Mouse (Mus musculus): Measurements from ENCODE around the gene Fbxw8. TPM values are rescaled to one million over a fixed set of nuclear protein-coding genes. Genes with fewer than 3 reads are reported as not detected.

The Fbxw8 gene
- polyA plus RNA-seq (2014; fragmentation: Illumina TruSeq; extraction: RNeasy Lipid Tissue Mini Kit (QIAGEN cat#74804); ENCODE audit: low replicate concordance), result 0.30 TPM

GRCm38 (mm10) chr5:118154839-118155564 lies at the start of gene Fbxw8:
Gene Fbxw8 (minus strand): TSS chr5:118155464.

GRCm38 (mm10) chr5:118164581-118164980 lies 9.3 kb upstream of the Fbxw8 start, which contains the start of gene Hrk:
Gene Hrk (plus strand): TSS chr5:118164648.

GRCm38 (mm10) chr5:118027698-118028190 lies 127.5 kb downstream of the Fbxw8 start, which contains the start of gene Tesc:
Gene Tesc (plus strand): TSS chr5:118027743.

Other genes starting within 250 kb of the Fbxw8 start
- 2.6 TPM for gene Fbxo21, start 178.7 kb downstream of the Fbxw8 start, polyA plus RNA-seq (2014; fragmentation: Illumina TruSeq; extraction: RNeasy Lipid Tissue Mini Kit (QIAGEN cat#74804); ENCODE audit: low replicate concordance)
- not detected for gene Tesc, start 127.7 kb downstream of the Fbxw8 start, polyA plus RNA-seq (2014; fragmentation: Illumina TruSeq; extraction: RNeasy Lipid Tissue Mini Kit (QIAGEN cat#74804); ENCODE audit: low replicate concordance)
- not detected for gene Hrk, start 9.2 kb upstream of the Fbxw8 start, polyA plus RNA-seq (2014; fragmentation: Illumina TruSeq; extraction: RNeasy Lipid Tissue Mini Kit (QIAGEN cat#74804); ENCODE audit: low replicate concordance)
- gene Rnft2, start 89.7 kb upstream of the Fbxw8 start, polyA plus RNA-seq (2014; fragmentation: Illumina TruSeq; extraction: RNeasy Lipid Tissue Mini Kit (QIAGEN cat#74804); ENCODE audit: low replicate concordance), result not detected
- gene 2410131K14Rik, start 89.8 kb upstream of the Fbxw8 start, polyA plus RNA-seq (2014; fragmentation: Illumina TruSeq; extraction: RNeasy Lipid Tissue Mini Kit (QIAGEN cat#74804); ENCODE audit: low replicate concordance), result 0.97 TPM